Mouse (Mus musculus) embryonic fibroblast, embryonic 13.5 days (primary cell): ENCODE measurements around the gene Spef2.
"Not testable (repeated sequence)": the region's sequence is repeated elsewhere in the genome, so short reads cannot be mapped to it uniquely, and the experiment has no call there.

Experiments used
- CTCF ChIP-seq: IDR thresholded peaks from 2 replicates; pipeline ENCODE4 v1.5.1; 2011; ENCODE audit warnings: mild to moderate bottlenecking, control low read depth, low read length, moderate library complexity, borderline replicate concordance; ENCODE audit not compliant: insufficient read depth
- POLR2A ChIP-seq: IDR thresholded peaks from 2 replicates; pipeline ENCODE4 v1.6.1; 2011; ENCODE audit warnings: low read depth, mild to moderate bottlenecking, control low read depth, low read length, moderate library complexity

DNA sequence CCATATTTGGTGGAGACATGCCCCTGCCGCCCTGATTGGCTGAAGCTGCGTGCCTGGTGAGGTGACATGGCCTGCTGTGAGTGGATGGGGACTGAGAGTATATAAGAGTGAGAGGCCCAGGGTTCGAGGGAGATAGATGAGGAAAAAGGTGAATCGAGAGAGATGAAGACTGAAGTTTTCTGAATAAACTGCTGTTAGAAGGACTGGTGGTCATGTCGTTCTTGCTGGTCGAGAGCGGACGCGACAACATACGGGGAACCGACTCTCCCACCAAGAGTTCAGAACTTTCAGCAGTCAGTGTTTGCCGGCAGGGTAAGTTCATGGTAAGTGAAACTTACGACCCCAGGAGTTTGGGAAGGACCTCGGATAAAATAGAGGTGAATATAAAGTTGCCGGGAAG lies 191.4 kb downstream of the Spef2 start:
- TF ChIP-seq CTCF, POLR2A: not testable (repeated sequence)
